Mouse (Mus musculus) neutrophil, adult 5-6 weeks (primary cell): ENCODE results near the gene Scgn. TPM values are rescaled to one million over a fixed set of nuclear protein-coding genes. Genes with fewer than 3 reads are reported as not detected.

Experiments
- total RNA-seq: library from RNA; stranded (forward); fragments of 200-1000 nt; gene quantifications from 2 replicates; pipeline ENCODE4 v1.2.3, GENCODE M21; 2017

Scgn gene
- total RNA-seq, 1 experiment from 2014 or later: not detected

Other genes with a start within 250 kb of the Scgn start
- 4.8 TPM in 1 of 2 replicates, not detected in the other for gene Hist1h3c, start 245.6 kb downstream of the Scgn start, total RNA-seq
- gene Hist1h2bb, start 244.5 kb downstream of the Scgn start, total RNA-seq: 77.7 and 104 TPM in 2 replicates
- 24.9 and 28.2 TPM in 2 replicates for gene Hist1h2ab, start 240.1 kb downstream of the Scgn start, total RNA-seq
- gene Hist1h3b, start 238.9 kb downstream of the Scgn start, total RNA-seq: 1.2 TPM in 1 of 2 replicates, not detected in the other
- 9.3 and 36.7 TPM in 2 replicates for gene Hist1h4b, start 234.2 kb downstream of the Scgn start, total RNA-seq
- gene Hist1h4a, start 230.0 kb downstream of the Scgn start, total RNA-seq: 30.0 and 55.5 TPM in 2 replicates
- gene Hist1h3a, start 228.8 kb downstream of the Scgn start, total RNA-seq: 38.6 and 45.9 TPM in 2 replicates
- gene Hist1h1a, start 227.5 kb downstream of the Scgn start, total RNA-seq: 74.8 and 84.1 TPM in 2 replicates
- gene Trim38, start 221.3 kb downstream of the Scgn start, total RNA-seq: not detected in 2 replicates
- gene Slc17a2, start 184.2 kb downstream of the Scgn start, total RNA-seq: not detected in 2 replicates
- not detected in 2 replicates for gene Slc17a3, start 151.8 kb downstream of the Scgn start, total RNA-seq
- not detected in 2 replicates for gene Slc17a1, start 123.5 kb downstream of the Scgn start, total RNA-seq
- not detected in 2 replicates for gene Slc17a4, start 76.2 kb downstream of the Scgn start, total RNA-seq
- not detected in 2 replicates for gene Hist1h2ba, start 57.1 kb downstream of the Scgn start, total RNA-seq
- not detected in 2 replicates for gene Hist1h2aa, start 56.8 kb downstream of the Scgn start, total RNA-seq